Mouse (Mus musculus): ENCODE results near the gene Gm31571. TPM values are rescaled to one million over a fixed set of nuclear protein-coding genes. Genes with fewer than 3 reads are reported as not detected.
"Not testable (repeated sequence)": the region's sequence is repeated elsewhere in the genome, so short reads cannot be mapped to it uniquely, and the experiment has no call there.

Gm31571 gene
- polyA plus RNA-seq (2015; fragmentation: Nextera tagmentation; extraction: Ambion mirVana), result not detected in 2 replicates

DNA sequence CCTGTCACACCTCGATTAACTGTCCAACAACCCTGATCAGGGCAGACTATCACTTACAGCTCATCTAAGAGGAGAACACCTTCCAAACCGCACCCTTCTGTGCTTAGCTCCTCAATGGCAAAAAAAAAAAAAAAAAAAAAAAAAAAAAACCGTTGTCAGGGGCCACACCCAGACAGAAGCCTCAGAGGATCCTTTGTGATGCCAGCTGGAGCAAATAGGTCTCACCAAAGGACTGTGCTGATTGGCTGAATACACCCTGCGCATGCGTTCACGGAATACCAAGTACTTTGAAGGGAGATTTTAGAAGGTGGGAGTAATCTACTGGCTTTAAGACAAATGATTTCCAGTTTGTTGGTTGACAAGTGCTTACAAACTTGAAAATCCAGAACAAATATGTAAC, at the start of gene Gm31571:
TSS of gene Gm31571 (minus strand) at position 101 of the 400 bp plus-strand sequence.
- H3K9ac ChIP-seq (ENCODE audit: low read length); H3K9me3 ChIP-seq (replicated peaks; ENCODE audit: control insufficient read depth, low read length); H3K36me3 ChIP-seq (ENCODE audit: control insufficient read depth, insufficient read depth, low read length); H3K4me1 ChIP-seq (ENCODE audit: control insufficient read depth, insufficient read depth, low read length); H3K27me3 ChIP-seq (ENCODE audit: control insufficient read depth, insufficient read depth, low read length); ATAC-seq (ENCODE audit: insufficient read depth, low FRiP score); H3K4me2 ChIP-seq (ENCODE audit: low read depth, low read length); H3K27ac ChIP-seq (ENCODE audit: low read length); H3K4me3 ChIP-seq (replicated peaks; ENCODE audit: low read length): not testable (repeated sequence)
- WGBS, result no CpG with 5 or more reads among the region's 6 CpGs

All from stomach, embryonic 16.5 days (tissue).